Mouse (Mus musculus) heart, embryonic 10.5 days (tissue): ENCODE data around the gene Plrg1. TPM values are rescaled to one million over a fixed set of nuclear protein-coding genes. Genes with fewer than 3 reads are reported as not detected.

Experiments
- DNase-seq: peaks from one replicate; pipeline ENCODE4 v3.0.0-alpha.2; 2017; ENCODE audit warnings: low spot score
- H3K27ac ChIP-seq: fragments of 300-500 bp; sonication (generic); 2 replicates; pipeline ENCODE4 v1.5.1; 2016; ENCODE audit warnings: mild to moderate bottlenecking
- H3K27me3 ChIP-seq: fragments of 300-500 bp; sonication (generic); 2 replicates; pipeline ENCODE4 v1.6.1; 2016; ENCODE audit warnings: mild to moderate bottlenecking; ENCODE audit not compliant: poor library complexity, insufficient read depth, severe bottlenecking
- H3K36me3 ChIP-seq: fragments of 300-500 bp; sonication (generic); 2 replicates; pipeline ENCODE4 v1.6.1; 2016; ENCODE audit warnings: mild to moderate bottlenecking, moderate library complexity
- H3K4me1 ChIP-seq: fragments of 300-500 bp; sonication (generic); 2 replicates; pipeline ENCODE4 v1.6.1; 2016; ENCODE audit warnings: mild to moderate bottlenecking
- H3K4me3 ChIP-seq: fragments of 300-500 bp; sonication (generic); 2 replicates; pipeline ENCODE4 v1.5.1; 2016; ENCODE audit warnings: mild to moderate bottlenecking, moderate library complexity
- H3K9me3 ChIP-seq: fragments of 300-500 bp; sonication (generic); 2 replicates; pipeline ENCODE4 v1.6.1; 2016; ENCODE audit warnings: mild to moderate bottlenecking, moderate library complexity
- WGBS: fragments of 180-500 bp; shearing (Covaris S2); methylation state at CpG from one replicate; pipeline ENCODE4 v1.1.7; 2016; 5-methylcytosine and 5-hydroxymethylcytosine counted together
- polyA plus RNA-seq: library from polyadenylated mRNA; unstranded; fragments of >200 nt; fragmentation: Nextera tagmentation; extraction: Ambion mirVana; gene quantifications from 2 replicates; pipeline ENCODE4 v1.2.1, GENCODE M21; 2016

Plrg1 gene
- polyA plus RNA-seq, 1 experiment from 2014 or later = 101 TPM

GRCm38 (mm10) chr3:83054759-83055158 lies 563 bp upstream of the Plrg1 start:
- no peak for DNase-seq
- peaks cover 9% of the 10 kb centered on the region; the same call in 1 of the 2 replicates for H3K4me1 ChIP-seq
- no peak overlapping the region for H3K27ac ChIP-seq
- H3K9me3 ChIP-seq = no peaks in the 10 kb centered on the region
- peaks cover 28% of the 10 kb centered on the region for H3K36me3 ChIP-seq
- peak overlapping the region; percentile 78 for H3K4me3 ChIP-seq
- H3K27me3 ChIP-seq = no peaks in the 10 kb centered on the region
- WGBS = 25% methylated on average over 13 of the region's 13 CpGs

GRCm38 (mm10) chr3:83057046-83057445 lies 1.7 kb downstream of the Plrg1 start:
- H3K36me3 ChIP-seq = peaks cover 50% of the 10 kb centered on the region
- 89% methylated on average over 2 of the region's 2 CpGs for WGBS

GRCm38 (mm10) chr3:83067920-83068319 lies 12.6 kb downstream of the Plrg1 start:
- DNase-seq = no peak
- no peaks in the 10 kb centered on the region for H3K4me1 ChIP-seq
- H3K4me3 ChIP-seq = no peak overlapping the region
- H3K27ac ChIP-seq = no peak overlapping the region
- no peaks in the 10 kb centered on the region for H3K27me3 ChIP-seq
- no peaks in the 10 kb centered on the region for H3K9me3 ChIP-seq
- 94% methylated on average over 9 of the region's 9 CpGs for WGBS
- H3K36me3 ChIP-seq = peaks cover 93% of the 10 kb centered on the region

More at GRCm38 (mm10) chr3:83057046-83057445, 1.7 kb downstream of the Plrg1 start:
- no peak for DNase-seq
- H3K4me3 ChIP-seq = no peak overlapping the region
- peaks cover 9% of the 10 kb centered on the region; the same call in 1 of the 2 replicates for H3K4me1 ChIP-seq
- H3K27me3 ChIP-seq = no peaks in the 10 kb centered on the region
- H3K27ac ChIP-seq = no peak overlapping the region
- H3K9me3 ChIP-seq = no peaks in the 10 kb centered on the region

- H3K27me3 ChIP-seq = no peaks in the 10 kb centered on the region
- no peaks in the 10 kb centered on the region for H3K9me3 ChIP-seq
- DNase-seq = peak; percentile 27
- no peak overlapping the region for H3K27ac ChIP-seq
- 97% methylated on average over 13 of the region's 13 CpGs for WGBS
- no peak overlapping the region for H3K4me3 ChIP-seq
- H3K36me3 ChIP-seq = peaks cover 89% of the 10 kb centered on the region
- no peaks in the 10 kb centered on the region for H3K4me1 ChIP-seq
Measured at GRCm38 (mm10) chr3:83068869-83069268, 13.5 kb downstream of the Plrg1 start.

- H3K27ac ChIP-seq = no peak overlapping the region
- H3K36me3 ChIP-seq = peaks cover 79% of the 10 kb centered on the region
- peak; percentile 45 for DNase-seq
- no peak overlapping the region for H3K4me3 ChIP-seq
- no peaks in the 10 kb centered on the region for H3K9me3 ChIP-seq
- 90% methylated on average over 4 of the region's 4 CpGs for WGBS
- no peaks in the 10 kb centered on the region for H3K27me3 ChIP-seq
- H3K4me1 ChIP-seq = no peaks in the 10 kb centered on the region
Measured at GRCm38 (mm10) chr3:83070231-83070630, 14.9 kb downstream of the Plrg1 start.

- Histone ChIP-seq H3K36me3 (peaks cover 18% of the 10 kb centered on the region), H3K4me1 (no peaks in the 10 kb centered on the region; the same call in 1 of the 2 replicates), H3K4me3 (no peak overlapping the region), H3K27ac (no peak overlapping the region), H3K9me3 (no peaks in the 10 kb centered on the region), H3K27me3 (no peaks in the 10 kb centered on the region)
- peak; percentile 35 for DNase-seq
- 47% methylated on average over 3 of the region's 3 CpGs for WGBS
Measured at GRCm38 (mm10) chr3:83076563-83076962, 21.2 kb downstream of the Plrg1 start.

- Histone ChIP-seq H3K9me3 (no peaks in the 10 kb centered on the region), H3K27ac (no peak overlapping the region), H3K4me3 (peak overlapping the region; percentile 53), H3K36me3 (no peaks in the 10 kb centered on the region), H3K27me3 (no peaks in the 10 kb centered on the region), H3K4me1 (no peaks in the 10 kb centered on the region; the same call in 1 of the 2 replicates)
- DNase-seq = no peak
- WGBS = 4% methylated on average over 11 of the region's 11 CpGs
Measured at GRCm38 (mm10) chr3:83080567-83081055, 25.3 kb downstream of the Plrg1 start.

- Histone ChIP-seq H3K9me3 (no peaks in the 10 kb centered on the region), H3K36me3 (no peaks in the 10 kb centered on the region), H3K27ac (no peak overlapping the region), H3K27me3 (no peaks in the 10 kb centered on the region), H3K4me1 (peaks cover 7% of the 10 kb centered on the region; the same call in 1 of the 2 replicates), H3K4me3 (no peak overlapping the region)
- DNase-seq = peak; percentile 19
- 78% methylated on average over 6 of the region's 6 CpGs for WGBS
Measured at GRCm38 (mm10) chr3:83097586-83097985, 42.3 kb downstream of the Plrg1 start.

- no peaks in the 10 kb centered on the region for H3K9me3 ChIP-seq
- peak overlapping the region; percentile 43 for H3K4me3 ChIP-seq
- peak overlapping the region; percentile 25; the same call in 1 of the 2 replicates for H3K27ac ChIP-seq
- WGBS = 16% methylated on average over 14 of the region's 14 CpGs
- H3K4me1 ChIP-seq = peaks cover 7% of the 10 kb centered on the region; the same call in 1 of the 2 replicates
- peak; percentile 64 for DNase-seq
- H3K27me3 ChIP-seq = no peaks in the 10 kb centered on the region
- H3K36me3 ChIP-seq = no peaks in the 10 kb centered on the region
Measured at GRCm38 (mm10) chr3:83098546-83099034, 43.3 kb downstream of the Plrg1 start.

- H3K4me1 ChIP-seq = peaks cover 7% of the 10 kb centered on the region; the same call in 1 of the 2 replicates
- WGBS = 94% methylated on average over 1 of the region's 1 CpGs
- peak overlapping the region; percentile 25; the same call in 1 of the 2 replicates for H3K27ac ChIP-seq
- H3K4me3 ChIP-seq = peak overlapping the region; percentile 43
- no peak for DNase-seq
- no peaks in the 10 kb centered on the region for H3K9me3 ChIP-seq
- no peaks in the 10 kb centered on the region for H3K27me3 ChIP-seq
- H3K36me3 ChIP-seq = no peaks in the 10 kb centered on the region
Measured at GRCm38 (mm10) chr3:83099139-83099538, 43.8 kb downstream of the Plrg1 start.

GRCm38 (mm10) chr3:83099651-83100050 lies 44.3 kb downstream of the Plrg1 start:
- Histone ChIP-seq H3K27ac (no peak overlapping the region), H3K4me1 (peaks cover 7% of the 10 kb centered on the region; the same call in 1 of the 2 replicates), H3K36me3 (no peaks in the 10 kb centered on the region), H3K27me3 (no peaks in the 10 kb centered on the region), H3K4me3 (no peak overlapping the region), H3K9me3 (0 out of 2 replicates have a peak, but pooled peaks cover under 1% of the 10 kb centered on the region)
- no peak for DNase-seq
- 77% methylated on average over 6 of the region's 6 CpGs for WGBS

- H3K4me3 ChIP-seq = no peak overlapping the region
- no peak overlapping the region for H3K27ac ChIP-seq
- H3K9me3 ChIP-seq = 0 out of 2 replicates have a peak, but pooled peaks cover 3% of the 10 kb centered on the region
- WGBS = 86% methylated on average over 6 of the region's 6 CpGs
- DNase-seq = peak; percentile 45
- H3K36me3 ChIP-seq = no peaks in the 10 kb centered on the region
- no peaks in the 10 kb centered on the region for H3K27me3 ChIP-seq
- H3K4me1 ChIP-seq = peaks cover 7% of the 10 kb centered on the region; the same call in 1 of the 2 replicates
Measured at GRCm38 (mm10) chr3:83102286-83102685, 47.0 kb downstream of the Plrg1 start.

GRCm38 (mm10) chr3:83110163-83110562 lies 54.8 kb downstream of the Plrg1 start:
- no peak for DNase-seq
- Histone ChIP-seq H3K9me3 (no peaks in the 10 kb centered on the region), H3K36me3 (no peaks in the 10 kb centered on the region), H3K4me3 (no peak overlapping the region), H3K4me1 (peaks cover 3% of the 10 kb centered on the region; the same call in 1 of the 2 replicates), H3K27ac (no peak overlapping the region), H3K27me3 (no peaks in the 10 kb centered on the region)
- WGBS = 33% methylated on average over 4 of the region's 4 CpGs
